Mouse (Mus musculus) megakaryocyte, embryonic 14.5 days (primary cell): ENCODE measurements at regions not wholly inside any gene's neighbourhood (a gene's known extent, or its start where the extent isn't known, plus 50 kb on each side); places are given as distances from the start of the nearest gene placed in this dataset.

Experiments used
- FLI1 ChIP-seq: IDR thresholded peaks from 2 replicates; pipeline ENCODE4 v1.6.1; 2012; ENCODE audit warnings: low read length, inconsistent platforms, mixed read lengths
- GATA1 ChIP-seq: IDR thresholded peaks from 3 replicates; pipeline ENCODE4 v1.6.1; 2012; ENCODE audit warnings: mixed read lengths, low read length, inconsistent platforms, borderline replicate concordance

- TF ChIP-seq FLI1 (no peak), GATA1 (no peak)
These were observed 427.3 kb upstream of the Rgma start for GRCm38 (mm10) chr7:72948026-72948425.
